Mouse (Mus musculus) embryonic fibroblast, embryonic 13.5 days (primary cell): ENCODE measurements at regions not wholly inside any gene's neighbourhood (a gene's known extent, or its start where the extent isn't known, plus 50 kb on each side); places are given as distances from the start of the nearest gene placed in this dataset.

Experiments
- CTCF ChIP-seq: IDR thresholded peaks from 2 replicates; pipeline ENCODE4 v1.5.1; 2011; ENCODE audit warnings: mild to moderate bottlenecking, control low read depth, low read length, moderate library complexity, borderline replicate concordance; ENCODE audit not compliant: insufficient read depth
- POLR2A ChIP-seq: IDR thresholded peaks from 2 replicates; pipeline ENCODE4 v1.6.1; 2011; ENCODE audit warnings: low read depth, mild to moderate bottlenecking, control low read depth, low read length, moderate library complexity

GRCm38 (mm10) chr15:96836670-96837069 is 137.1 kb upstream of the Slc38a2 start:
- TF ChIP-seq CTCF = no peak
- no peak for TF ChIP-seq POLR2A
